Mouse (Mus musculus) CH12.LX (cell line): ENCODE measurements around the gene Tsn. TPM values are rescaled to one million over a fixed set of nuclear protein-coding genes. Genes with fewer than 3 reads are reported as not detected.

ENCODE experiments used
- DNase-seq: peaks from one replicate; pipeline ENCODE4 v3.0.0-alpha.2; 2013; ENCODE audit errors: extremely low read depth
- H3K27ac ChIP-seq: 2 replicates; pipeline ENCODE4 v1.5.1; 2012; ENCODE audit warnings: low read depth, mild to moderate bottlenecking, control low read depth, moderate library complexity; ENCODE audit not compliant: insufficient read depth
- H3K27me3 ChIP-seq: replicated peaks from 2 replicates; pipeline ENCODE3; 2012; ENCODE audit warnings: inconsistent platforms
- H3K36me3 ChIP-seq, 2 experiments: replicated peaks in 1 of 2; 2 replicates each; pipeline versions ENCODE3 to v1.6.1; 2012; ENCODE audit warnings: inconsistent platforms in 1 of 2, low read length in 1 of 2, mild to moderate bottlenecking in 1 of 2, mixed read lengths in 1 of 2, moderate library complexity in 1 of 2; ENCODE audit not compliant: control insufficient read depth in 1 of 2, insufficient read depth in 1 of 2
- H3K4me1 ChIP-seq, 2 experiments: 2 replicates each; pipeline ENCODE4 v1.6.1; 2012; ENCODE audit warnings: inconsistent platforms in 1 of 2, moderate library complexity in 1 of 2; ENCODE audit not compliant: insufficient read depth in 2 of 2, control insufficient read depth in 1 of 2
- H3K4me2 ChIP-seq: 2 replicates; pipeline ENCODE4 v1.6.1; 2012; ENCODE audit warnings: low read depth, mild to moderate bottlenecking, control low read depth; ENCODE audit not compliant: poor library complexity, insufficient read depth, severe bottlenecking
- H3K4me3 ChIP-seq, 3 experiments: fragments of 150-350 bp in 1 of 3; sonication (generic) in 1 of 3; replicated peaks in 1 of 3; 2 replicates each; pipeline versions ENCODE3 to v1.5.1; 2011 to 2012; ENCODE audit warnings: low read depth in 2 of 3, low read length in 2 of 3, mild to moderate bottlenecking in 2 of 3, moderate library complexity in 2 of 3, control low read depth in 1 of 3, improper control_type of control experiment in 1 of 3, inconsistent platforms in 1 of 3, mixed read lengths in 1 of 3; ENCODE audit not compliant: poor library complexity in 1 of 3
- H3K79me2 ChIP-seq: replicated peaks from 2 replicates; pipeline ENCODE4 v1.6.1; 2012; ENCODE audit warnings: mild to moderate bottlenecking, moderate library complexity; ENCODE audit not compliant: control insufficient read depth, poor library complexity, insufficient read depth, severe bottlenecking; ENCODE audit errors: extremely low read depth
- H3K9ac ChIP-seq: 2 replicates; pipeline ENCODE4 v1.6.1; 2012; ENCODE audit warnings: low read depth, mild to moderate bottlenecking, control low read depth, moderate library complexity; ENCODE audit not compliant: insufficient read depth
- H3K9me3 ChIP-seq: replicated peaks from 2 replicates; pipeline ENCODE3; 2012; ENCODE audit warnings: low read length, inconsistent platforms, mixed read lengths
- CHD1 ChIP-seq: IDR thresholded peaks from 2 replicates; pipeline ENCODE4 v1.6.1; 2012; ENCODE audit warnings: low read depth, low read length, improper control_type of control experiment, inconsistent platforms
- CTCF ChIP-seq, 2 experiments: IDR thresholded peaks in 1 of 2; conservative IDR thresholded peaks in 1 of 2; 2 replicates each; pipeline ENCODE4 v1.5.1; 2011 to 2012; ENCODE audit warnings: low read depth in 2 of 2, low read length in 2 of 2, improper control_type of control experiment in 1 of 2, inconsistent platforms in 1 of 2, mild to moderate bottlenecking in 1 of 2, moderate library complexity in 1 of 2
- E2F4 ChIP-seq: IDR thresholded peaks from 2 replicates; pipeline ENCODE4 v1.6.1; 2011; ENCODE audit warnings: low read depth, low read length, improper control_type of control experiment; ENCODE audit not compliant: insufficient replicate concordance
- ELF1 ChIP-seq: IDR thresholded peaks from 2 replicates; pipeline ENCODE4 v1.6.1; 2014; ENCODE audit warnings: low read depth, mild to moderate bottlenecking, inconsistent platforms, low read length, improper control_type of control experiment
- EP300 ChIP-seq: IDR thresholded peaks from 2 replicates; pipeline ENCODE4 v1.6.1; 2011; ENCODE audit warnings: low read length, improper control_type of control experiment
- HCFC1 ChIP-seq: IDR thresholded peaks from 2 replicates; pipeline ENCODE4 v1.6.1; 2012; ENCODE audit warnings: low read depth, mild to moderate bottlenecking, inconsistent platforms, low read length, improper control_type of control experiment
- IRF4 ChIP-seq: IDR thresholded peaks from 2 replicates; pipeline ENCODE4 v1.6.1; 2014; ENCODE audit warnings: low read depth, mild to moderate bottlenecking, inconsistent platforms, low read length, improper control_type of control experiment
- JUN ChIP-seq: IDR thresholded peaks from 2 replicates; pipeline ENCODE4 v1.6.1; 2011; ENCODE audit warnings: low read depth, mild to moderate bottlenecking, low read length, improper control_type of control experiment, moderate library complexity; ENCODE audit not compliant: insufficient read depth
- JUND ChIP-seq: conservative IDR thresholded peaks from 2 replicates; pipeline ENCODE4 v1.6.1; 2011; ENCODE audit warnings: low read depth, low read length, improper control_type of control experiment
- KAT2A ChIP-seq: IDR thresholded peaks from 2 replicates; pipeline ENCODE4 v1.6.1; 2012; ENCODE audit warnings: low read length, improper control_type of control experiment, inconsistent platforms; ENCODE audit not compliant: insufficient replicate concordance
- MAFK ChIP-seq: IDR thresholded peaks from 2 replicates; pipeline ENCODE4 v1.6.1; 2011; ENCODE audit warnings: low read length, improper control_type of control experiment; ENCODE audit not compliant: insufficient replicate concordance
- MAX ChIP-seq: IDR thresholded peaks from 2 replicates; pipeline ENCODE4 v1.6.1; 2011; ENCODE audit warnings: low read length, improper control_type of control experiment
- MXI1 ChIP-seq: IDR thresholded peaks from 2 replicates; pipeline ENCODE4 v1.6.1; 2011; ENCODE audit warnings: mild to moderate bottlenecking, low read depth, low read length, improper control_type of control experiment
- MYC ChIP-seq: IDR thresholded peaks from 2 replicates; pipeline ENCODE4 v1.6.1; 2011; ENCODE audit warnings: low read depth, mild to moderate bottlenecking, improper control_type of control experiment, low read length
- NRF1 ChIP-seq: IDR thresholded peaks from 2 replicates; pipeline ENCODE4 v1.6.1; 2014; ENCODE audit warnings: low read depth, mild to moderate bottlenecking, inconsistent platforms, low read length, improper control_type of control experiment, moderate library complexity
- POLR2A ChIP-seq: IDR thresholded peaks from 2 replicates; pipeline ENCODE4 v1.6.1; 2011; ENCODE audit warnings: low read depth, mild to moderate bottlenecking, improper control_type of control experiment, low read length
- POLR2AphosphoS2 ChIP-seq: IDR thresholded peaks from 2 replicates; pipeline ENCODE4 v1.6.1; 2011; ENCODE audit warnings: low read depth, low read length, improper control_type of control experiment
- RAD21 ChIP-seq: IDR thresholded peaks from 2 replicates; pipeline ENCODE4 v1.6.1; 2011; ENCODE audit warnings: low read depth, mild to moderate bottlenecking, low read length, improper control_type of control experiment, moderate library complexity
- RCOR1 ChIP-seq: conservative IDR thresholded peaks from 2 replicates; pipeline ENCODE4 v1.6.1; 2012; ENCODE audit warnings: low read depth, mild to moderate bottlenecking, inconsistent platforms, low read length, improper control_type of control experiment
- SIN3A ChIP-seq: IDR thresholded peaks from 2 replicates; pipeline ENCODE4 v1.6.1; 2012; ENCODE audit warnings: low read length, improper control_type of control experiment, inconsistent platforms
- SMC3 ChIP-seq: IDR thresholded peaks from 2 replicates; pipeline ENCODE4 v1.6.1; 2011; ENCODE audit warnings: low read depth, low read length, improper control_type of control experiment
- TBP ChIP-seq: conservative IDR thresholded peaks from 2 replicates; pipeline ENCODE4 v1.6.1; 2011; ENCODE audit warnings: low read depth, low read length, improper control_type of control experiment
- TCF12 ChIP-seq: IDR thresholded peaks from 2 replicates; pipeline ENCODE4 v1.6.1; 2014; ENCODE audit warnings: low read depth, mild to moderate bottlenecking, inconsistent platforms, low read length, improper control_type of control experiment
- UBTF ChIP-seq: IDR thresholded peaks from 2 replicates; pipeline ENCODE4 v1.6.1; 2012; ENCODE audit warnings: low read depth, mild to moderate bottlenecking, inconsistent platforms, low read length, improper control_type of control experiment, moderate library complexity
- USF1 ChIP-seq: IDR thresholded peaks from 2 replicates; pipeline ENCODE4 v1.6.1; 2014; ENCODE audit warnings: low read depth, mild to moderate bottlenecking, inconsistent platforms, low read length, improper control_type of control experiment
- ZKSCAN1 ChIP-seq: IDR thresholded peaks from 2 replicates; pipeline ENCODE4 v1.6.1; 2012; ENCODE audit warnings: low read depth, inconsistent platforms, low read length, improper control_type of control experiment, borderline replicate concordance
- dilution Hi-C: fragments of 300-500 bp; cut with MboI; formaldehyde crosslinking; loops from 2 replicates; pipeline ENCODE4 v1.14.3; 2020; ENCODE audit warnings: low sequenced_read_pairs; ENCODE audit not compliant: extremely low pct_unique_long_range_greater_than_20kb, extremely low pct_ligation_motif_present
- in situ Hi-C: fragments of 300-500 bp; cut with MboI; formaldehyde crosslinking; loops from 3 replicates; pipeline ENCODE4 v1.14.3; 2019; ENCODE audit warnings: low sequenced_read_pairs, low pct_ligation_motif_present, low pct_unique_long_range_greater_than_20kb, mixed read lengths
- polyA plus RNA-seq: library from polyadenylated mRNA; unstranded; fragments of >175 nt; gene quantifications from 2 replicates; pipeline ENCODE4 v1.2.1, GENCODE M21; 2012; ENCODE audit warnings: low read depth; ENCODE audit not compliant: insufficient read length
- total RNA-seq, 2 experiments: library from RNA; depleted of rRNA; stranded (reverse); fragments of 300-350 nt in 1 of 2; fragments of >200 nt in 1 of 2; gene quantifications; 2 replicates each; pipeline ENCODE4 v1.2.3; 2012 to 2014

The Tsn gene
- total and polyA plus RNA-seq, 3 experiments: 147 to 196 (median 158) TPM

DNA sequence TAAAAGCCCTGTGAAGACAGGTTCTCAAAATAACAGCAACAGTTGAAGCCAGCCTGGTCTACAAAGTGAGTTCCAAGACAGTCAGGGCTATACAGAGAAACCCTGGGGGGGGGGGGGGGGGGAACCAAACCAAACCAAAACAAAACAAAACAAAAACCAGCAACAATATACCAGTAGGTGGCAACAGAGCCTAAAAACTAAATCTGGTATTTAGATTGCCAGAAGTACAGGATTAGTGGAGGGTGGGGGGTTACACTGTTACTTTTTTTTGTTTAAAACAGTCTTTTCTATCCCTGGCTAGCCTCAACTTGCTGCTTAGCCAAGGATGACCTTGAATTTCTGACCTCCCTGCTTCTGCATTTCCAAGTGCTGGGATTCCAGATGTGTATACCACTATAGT lies 24.3 kb upstream of the Tsn start (continued):
- no peak for TF ChIP-seq MYC
- no peak for TF ChIP-seq NRF1

DNA sequence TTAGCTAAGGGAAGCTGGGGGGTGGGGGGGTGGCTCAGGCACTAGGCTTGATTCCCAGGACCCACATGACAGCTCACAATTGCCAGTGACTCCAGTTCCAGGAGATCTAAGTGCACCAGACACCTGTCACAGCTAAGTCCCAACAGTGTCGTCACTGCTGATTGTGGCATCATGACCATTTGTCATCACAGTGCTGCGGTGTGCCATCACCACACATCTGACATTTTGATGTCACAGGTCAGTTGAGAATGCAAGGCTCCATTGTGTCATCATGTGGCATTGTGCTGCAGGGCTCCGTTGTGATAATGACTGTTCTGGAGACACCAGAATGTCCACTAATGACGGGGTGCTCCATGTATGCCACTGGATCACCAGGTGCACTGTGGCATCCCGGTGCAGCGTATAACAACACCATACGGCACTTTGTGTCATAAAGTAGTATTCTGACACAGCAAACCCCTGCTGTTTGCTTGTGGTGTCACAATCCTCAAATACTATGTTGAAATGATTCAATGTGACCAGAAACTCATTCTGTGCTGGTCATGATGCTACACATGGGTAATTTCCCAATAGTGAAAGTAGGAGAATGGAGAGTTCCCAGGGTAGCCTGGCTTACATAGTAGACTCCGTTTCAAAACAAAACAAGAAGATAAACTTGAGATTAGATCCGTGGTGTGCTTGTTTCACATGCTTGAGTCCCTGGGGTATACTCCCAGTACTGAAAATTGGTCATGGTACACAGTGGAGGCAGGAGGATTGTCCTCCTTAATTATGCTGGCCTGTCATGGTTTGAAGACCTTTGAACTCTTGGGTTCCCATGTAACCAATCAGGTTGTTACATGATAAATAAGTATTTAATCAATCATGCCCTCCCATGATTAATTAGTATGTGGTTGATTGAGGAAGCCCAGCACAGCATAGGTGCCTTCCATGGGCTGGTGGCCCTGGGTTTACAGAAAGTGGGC lies 23.5 kb upstream of the Tsn start:
- no peak overlapping the region for H3K9ac ChIP-seq
- no peaks in the 10 kb centered on the region for H3K79me2 ChIP-seq
- no peak overlapping the region for H3K4me3 ChIP-seq
- H3K27me3 ChIP-seq: no peaks in the 10 kb centered on the region
- dilution Hi-C loops: no loop called here
- no peak overlapping the region for H3K4me2 ChIP-seq
- peaks cover 53 to 66% of the 10 kb centered on the region in 2 experiments for H3K36me3 ChIP-seq
- no peak overlapping the region for H3K27ac ChIP-seq
- H3K4me1 ChIP-seq: no peaks in the 10 kb centered on the region; a peak in 1 of 4 replicates
- no peak for DNase-seq
- TF ChIP-seq HCFC1 (no peak), POLR2AphosphoS2 (0 out of 2 replicates have a peak, but pooled peaks have one; percentile 29)
- TF ChIP-seq, all 38 proteins: peak for 1
- in situ Hi-C loops: loop anchor here (25.0 kb wide), 1 partner anchor 427 kb away; no protein-coding TSS in a partner anchor
- no peaks in the 10 kb centered on the region for H3K9me3 ChIP-seq

DNA sequence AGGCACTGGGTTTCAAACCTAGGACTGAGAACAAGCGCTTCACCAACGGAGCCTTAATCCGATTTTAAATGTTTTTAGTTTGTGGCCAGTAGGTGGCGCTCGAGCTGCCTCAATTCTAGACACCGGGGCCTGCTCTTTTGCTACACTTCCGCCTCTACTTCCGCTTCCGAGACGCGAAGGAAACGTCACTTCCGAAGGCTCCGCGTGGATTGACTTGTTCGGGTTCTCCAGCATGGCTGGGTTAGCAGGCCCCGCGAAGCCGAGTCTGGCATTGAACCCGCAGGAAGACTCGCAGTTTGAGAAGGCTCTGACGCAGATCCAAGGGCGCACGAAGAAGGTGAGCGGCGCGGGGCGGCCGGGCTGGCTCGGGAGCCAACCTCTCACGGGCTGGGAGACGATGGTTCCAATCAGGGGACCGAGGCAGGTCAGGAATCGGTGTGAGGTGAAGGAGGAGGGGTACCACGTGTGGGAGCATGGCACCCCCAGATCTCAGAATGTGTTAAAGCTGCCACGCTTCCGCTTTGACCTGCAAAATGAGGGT lies 10.2 kb upstream of the Tsn start, which contains the start of gene Nifk:
Nifk (plus strand) TSS at position 179 of the 541 bp plus-strand sequence.
- H3K9me3 ChIP-seq: no peaks in the 10 kb centered on the region
- TF ChIP-seq IRF4 (peak; percentile 58; the same call in 1 of the 2 replicates), POLR2A (peak; percentile 92), TCF12 (peak; percentile 79), KAT2A (peak; percentile 83; the same call in 1 of the 2 replicates), SMC3 (peak; percentile 39), E2F4 (no peak), MAX (peak; percentile 92), POLR2AphosphoS2 (peak; percentile 64; the same call in 1 of the 2 replicates), EP300 (no peak), MAFK (no peak), JUN (no peak), CTCF (conservative IDR thresholded peaks at IDR 0.05 in 1 of 2, IDR thresholded peaks at IDR 0.05 in 1 of 2; ENCODE audit: low read depth in 2 of 2, low read length in 2 of 2) (peak; percentile 36 to 88; a peak in 3 of 4 replicates), HCFC1 (peak; percentile 91), JUND (no peak), TBP (0 out of 2 replicates have a peak, but pooled peaks have one; percentile 65), ELF1 (peak; percentile 96), ZKSCAN1 (no peak), CHD1 (no peak), NRF1 (0 out of 2 replicates have a peak, but pooled peaks have one; percentile 30), RAD21 (peak; percentile 61), USF1 (no peak), UBTF (0 out of 2 replicates have a peak, but pooled peaks have one; percentile 37), RCOR1 (no peak), SIN3A (peak; percentile 97), MYC (peak; percentile 99), MXI1 (peak; percentile 98)

More for the DNA sequence above, 10.2 kb upstream of the Tsn start, which contains the start of gene Nifk:
- Histone ChIP-seq H3K27ac (no peak within 1 kb of the TSS), H3K36me3 (peaks cover 14 to 36% of the 10 kb centered on the region in 2 experiments), H3K4me2 (peak within 1 kb of the TSS; percentile 98), H3K9ac (peak within 1 kb of the TSS; percentile 68), H3K4me3 (peak within 1 kb of the TSS; percentile 78 to 95 (median 80)), H3K27me3 (peaks cover 19% of the 10 kb centered on the region), H3K4me1 (peaks cover 0 to 37% of the 10 kb centered on the region in 2 experiments; a peak in 2 of 4 replicates), H3K79me2 (peaks cover 47% of the 10 kb centered on the region)
- in situ Hi-C loops: no loop called here
- dilution Hi-C loops: no loop called here
- peak; percentile 98 for DNase-seq
